In the genomic region with DNA sequence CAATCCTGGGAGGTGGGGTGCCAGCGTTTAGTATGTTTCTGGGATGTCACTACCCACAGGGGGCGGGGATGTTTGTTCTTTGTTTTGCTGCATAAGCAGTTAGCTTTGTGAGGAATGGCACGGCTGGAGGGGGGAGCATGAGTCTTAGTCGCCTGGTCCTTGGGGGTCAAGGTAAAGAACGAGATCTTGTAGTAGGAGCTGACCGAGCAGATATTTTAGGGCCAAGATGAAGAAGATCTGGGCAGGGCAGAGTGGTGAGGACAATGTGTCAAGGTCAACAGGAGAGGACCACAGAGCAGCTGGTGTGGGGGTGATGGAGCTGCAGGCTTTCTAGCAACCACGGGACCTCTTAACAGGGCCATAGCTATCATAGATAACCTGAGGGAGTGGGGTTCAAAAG, we compare ENCODE assay signal across 18 mouse cellular contexts.
"Had no signal": no experiment of that assay in that cellular context is flagged by ENCODE, and none has a peak within 500 bp of the region (broad histone marks: within the 10 kb centered on the region; RNA-seq: fewer than 3 reads in every experiment).

No protein-coding gene starts in this region.

- H3K27ac ChIP-seq: kidney, embryonic 15.5 days; limb, embryonic 10.5 days; limb, embryonic 13.5 days; liver, embryonic 12.5 days; liver, embryonic 15.5 days; lung, embryonic 15.5 days; midbrain, embryonic 10.5 days; midbrain, embryonic 13.5 days had no signal

- H3K4me3 ChIP-seq: kidney, embryonic 15.5 days; limb, embryonic 10.5 days; limb, embryonic 13.5 days; liver, embryonic 12.5 days; liver, embryonic 15.5 days; lung, embryonic 15.5 days; megakaryocyte, embryonic 14.5 days; midbrain, embryonic 10.5 days; midbrain, embryonic 13.5 days had no signal

- ATAC-seq: liver, embryonic 12.5 days; midbrain, embryonic 13.5 days; midbrain, embryonic 16.5 days had no signal

- DNase-seq: kidney, postnatal 10 days; kidney, postnatal 36 days; layer of hippocampus, adult 9-11 months; liver; lung, adult 18-20 months; lung, postnatal 10 days; thymus, adult 18-20 months; thymus, postnatal 36 days had no signal
